Mouse (Mus musculus) cerebellum, adult 11 months (tissue): ENCODE results near the gene Smg9.
A peak's percentile ranks its signal among the peaks of the same experiment; 100 is the strongest.

Experiments used
- DNase-seq: peaks from one replicate; pipeline ENCODE4 v3.0.0; 2022

The Smg9 gene

GRCm38 (mm10) chr7:24413630-24414029, 14.2 kb downstream of the Smg9 start:
- no peak for DNase-seq

- no peak for DNase-seq
Measured at GRCm38 (mm10) chr7:24415261-24415660, 15.8 kb downstream of the Smg9 start.

DNA sequence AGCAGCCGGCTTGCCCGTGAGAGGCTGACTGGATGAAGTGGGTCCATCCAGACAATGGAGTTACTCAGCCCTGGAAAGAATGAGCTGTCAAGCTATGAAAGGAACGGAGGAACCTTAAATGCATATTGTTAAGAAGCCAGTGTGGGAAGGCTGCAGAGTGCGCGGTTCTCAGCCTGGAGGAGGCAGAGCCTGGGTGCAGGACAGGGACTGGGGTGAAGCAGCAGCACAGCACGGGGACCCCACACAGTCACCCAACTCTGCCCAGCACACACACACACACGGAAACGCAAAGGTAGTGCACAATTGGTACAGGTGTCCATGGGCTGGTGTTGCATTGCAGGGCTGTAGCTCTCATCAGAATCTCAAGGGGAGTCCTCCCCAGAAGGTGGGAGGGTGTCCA, 20.2 kb downstream of the Smg9 start:
- no peak for DNase-seq

GRCm38 (mm10) chr7:24421648-24422047, 22.2 kb downstream of the Smg9 start:
- DNase-seq, result no peak

- no peak for DNase-seq
Measured at GRCm38 (mm10) chr7:24422251-24422650, 22.8 kb downstream of the Smg9 start.

- no peak for DNase-seq
Measured at GRCm38 (mm10) chr7:24423107-24423763, 23.8 kb downstream of the Smg9 start.

DNA sequence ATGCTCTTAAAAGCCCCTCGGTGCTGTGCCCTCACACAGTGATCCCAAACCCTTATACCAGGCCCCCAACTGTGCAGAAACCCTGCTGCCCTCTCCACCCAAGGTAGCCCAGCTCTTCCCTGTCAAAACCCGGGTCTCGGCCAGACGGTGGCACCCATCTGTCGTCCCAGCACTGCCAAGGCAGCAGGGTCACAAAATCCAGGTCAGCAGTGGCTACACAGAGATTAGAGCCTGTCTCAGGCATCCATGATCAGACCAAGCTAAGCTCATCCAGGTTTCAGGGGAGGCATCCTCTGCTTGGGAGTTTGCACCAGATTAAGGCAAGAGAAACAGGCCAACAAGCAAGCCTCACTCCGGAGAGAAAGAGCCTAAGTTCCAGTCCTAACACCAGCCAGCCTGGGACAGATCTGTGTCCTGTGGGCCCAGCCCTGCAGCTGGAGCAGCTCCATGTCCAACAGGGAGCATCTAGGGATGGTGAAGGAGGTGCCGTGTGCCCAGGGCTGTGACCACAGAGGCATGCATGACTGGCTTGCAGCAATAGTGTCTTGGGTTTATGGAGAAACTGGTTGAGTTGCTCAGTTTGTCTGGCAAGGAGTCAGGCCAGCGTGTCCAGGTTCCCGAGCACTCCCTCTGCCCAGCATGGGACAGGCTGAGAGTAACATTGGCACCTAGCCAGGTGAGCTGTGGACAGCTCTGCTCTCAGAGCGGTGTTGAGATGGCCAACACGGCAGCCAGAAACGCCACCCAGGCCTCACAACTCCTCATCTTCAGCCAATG, 24.7 kb downstream of the Smg9 start:
- peak; percentile 80 for DNase-seq

DNA sequence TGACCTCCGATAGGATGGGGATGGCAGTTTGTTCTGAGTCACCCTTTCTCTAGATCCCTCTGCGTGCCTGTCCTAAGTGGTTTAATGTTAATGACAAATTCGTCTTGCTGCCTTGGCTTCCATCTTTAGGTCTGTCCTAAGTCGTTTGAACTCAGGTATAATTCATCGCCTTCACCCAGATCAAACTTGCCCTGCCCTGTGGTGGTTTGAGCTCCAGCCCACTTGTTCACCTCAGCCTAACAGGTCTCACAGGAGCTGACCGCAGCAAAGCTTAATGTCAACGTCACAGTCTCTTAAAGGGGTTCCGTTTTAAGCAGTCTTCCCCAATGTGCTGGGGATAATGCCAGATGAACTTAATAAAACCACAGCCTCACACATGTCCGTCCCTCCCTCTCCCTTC, 26.5 kb downstream of the Smg9 start:
- no peak for DNase-seq

DNA sequence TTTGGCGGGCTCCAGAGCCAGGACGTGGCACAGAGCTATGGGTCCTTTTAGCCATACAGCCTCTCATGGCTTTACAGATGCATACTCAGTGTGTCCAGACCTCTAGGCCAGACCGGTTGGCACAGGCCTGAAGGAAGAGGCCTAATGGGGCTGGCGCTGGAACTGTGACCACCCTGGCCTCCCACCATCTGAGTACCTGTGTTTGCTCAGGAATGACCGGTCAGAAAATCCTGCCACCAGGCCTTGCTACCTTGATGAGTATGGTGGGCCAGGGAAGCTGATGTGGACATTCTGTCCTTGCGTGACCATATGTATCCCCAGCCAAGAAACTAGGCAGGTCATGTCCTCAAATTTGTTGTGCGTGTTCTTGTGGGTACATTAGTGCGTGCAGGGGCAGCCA, 27.7 kb downstream of the Smg9 start:
- no peak for DNase-seq

DNA sequence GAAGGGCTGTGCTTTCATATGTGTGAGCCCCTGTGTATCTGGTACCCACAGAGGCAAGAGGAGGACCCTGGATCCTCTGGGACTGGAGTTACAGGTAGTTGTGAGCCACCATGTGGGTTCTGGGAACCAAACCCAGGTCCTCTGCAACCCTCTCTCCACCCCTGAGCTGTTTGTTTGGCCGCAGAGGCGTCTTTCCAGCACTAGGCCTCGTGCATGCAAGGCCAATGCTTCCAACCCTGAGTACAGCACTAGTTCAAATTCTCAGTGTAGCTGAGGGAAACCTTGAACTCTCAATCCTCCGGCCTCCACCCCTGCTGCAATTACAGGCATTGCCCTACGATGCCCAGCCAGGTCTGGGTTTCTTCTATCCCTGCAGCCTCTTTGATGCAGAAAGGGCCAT, 29.3 kb downstream of the Smg9 start:
- DNase-seq, result no peak

DNA sequence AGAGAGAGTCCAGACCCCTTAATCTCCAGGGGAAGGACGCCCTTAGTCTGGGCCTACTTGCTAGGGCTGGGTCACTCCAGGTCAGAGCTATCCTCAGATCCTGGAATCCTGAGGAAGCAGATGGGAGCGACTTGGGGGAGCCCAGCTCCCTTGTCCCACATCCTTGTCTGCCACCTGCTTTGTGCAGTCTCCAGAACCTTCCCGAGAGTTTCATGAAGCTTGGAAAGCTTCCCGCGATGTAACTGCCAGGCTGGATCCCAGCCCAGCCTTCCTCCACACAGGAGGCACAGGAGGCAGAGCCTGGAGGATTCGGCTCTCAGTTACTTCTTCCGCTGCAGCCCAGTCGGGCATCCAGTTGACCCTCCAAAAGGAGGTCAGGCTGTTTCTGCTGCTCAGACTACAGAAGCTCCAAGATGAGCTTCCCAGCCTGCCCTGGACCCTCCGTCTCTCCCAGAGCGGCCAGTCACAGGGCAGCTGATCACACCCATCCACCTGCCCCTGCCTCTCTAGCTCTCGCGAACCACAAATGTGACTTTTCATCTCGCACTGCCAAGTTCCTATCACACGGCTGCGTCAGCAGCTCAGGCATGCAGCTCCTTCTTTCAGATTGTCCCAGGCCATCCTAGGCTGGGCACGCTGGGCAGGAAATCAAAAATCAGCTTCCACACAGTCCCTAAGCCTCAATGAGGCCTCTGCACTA, 30.1 kb downstream of the Smg9 start:
- DNase-seq, result peak; percentile 96

GRCm38 (mm10) chr7:24430551-24431345, 31.3 kb downstream of the Smg9 start:
- DNase-seq, result no peak

GRCm38 (mm10) chr7:24431713-24432112, 32.3 kb downstream of the Smg9 start:
- DNase-seq, result no peak

DNA sequence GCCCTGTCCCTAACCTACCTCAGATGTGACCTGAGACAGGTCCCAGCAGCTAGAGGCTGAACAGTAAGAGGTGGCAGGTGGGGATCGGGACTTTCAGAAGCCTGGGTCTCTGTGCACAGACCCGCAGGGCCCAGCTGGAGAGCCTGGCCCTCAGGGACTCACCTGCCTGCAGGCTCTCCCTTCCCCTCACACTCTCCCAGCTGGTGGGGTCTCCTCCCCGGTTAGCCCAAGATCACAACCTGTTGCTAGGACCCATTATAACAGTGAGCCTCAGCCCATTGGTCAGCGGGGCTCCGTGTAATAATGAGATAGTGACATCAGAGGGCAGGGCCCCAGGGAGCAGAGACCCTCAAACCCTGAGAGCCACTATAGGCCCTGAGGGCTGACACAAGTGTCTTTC, 35.9 kb downstream of the Smg9 start:
- DNase-seq, result no peak

- no peak for DNase-seq
Measured at GRCm38 (mm10) chr7:24437981-24438380, 38.6 kb downstream of the Smg9 start.

GRCm38 (mm10) chr7:24439191-24439590, 39.8 kb downstream of the Smg9 start:
- no peak for DNase-seq

GRCm38 (mm10) chr7:24439891-24440290, 40.5 kb downstream of the Smg9 start:
- DNase-seq, result no peak

GRCm38 (mm10) chr7:24441785-24442184, 42.4 kb downstream of the Smg9 start:
- peak; percentile 47 for DNase-seq

GRCm38 (mm10) chr7:24442313-24442712, 42.9 kb downstream of the Smg9 start:
- no peak for DNase-seq

DNA sequence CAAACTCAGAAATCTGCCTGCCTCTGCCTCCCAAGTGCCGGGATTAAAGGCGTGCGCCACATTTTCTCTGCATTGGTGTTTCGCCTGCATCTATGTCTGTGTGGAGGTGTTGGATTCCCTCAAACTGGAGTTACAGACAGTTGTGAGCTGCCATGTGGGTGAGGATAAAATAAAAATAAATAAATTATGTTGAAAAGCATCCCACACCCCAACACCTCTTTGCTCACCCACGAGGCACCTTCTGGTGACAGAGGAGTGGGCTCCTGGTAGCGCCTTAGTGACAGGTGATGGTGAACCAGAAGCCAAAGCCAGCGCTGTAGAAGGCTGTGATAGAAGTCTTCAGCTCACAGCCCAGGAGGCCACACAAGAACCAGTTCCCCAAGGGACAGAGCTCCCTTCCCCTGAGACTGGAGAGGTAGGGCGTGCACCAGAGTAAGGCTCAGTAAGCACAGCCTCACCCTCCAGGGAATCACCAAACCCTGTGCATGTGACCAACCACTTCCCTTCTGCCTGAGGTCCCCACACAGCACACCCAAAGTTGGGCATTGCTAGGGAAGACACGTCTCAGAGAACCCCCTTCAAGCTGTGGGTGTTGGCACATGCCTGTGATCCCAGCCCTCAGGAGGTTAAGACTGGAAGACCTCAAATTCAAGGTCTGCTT, 46.0 kb downstream of the Smg9 start:
- no peak for DNase-seq

GRCm38 (mm10) chr7:24446697-24447340, 47.4 kb downstream of the Smg9 start:
- DNase-seq, result no peak
